Mouse (Mus musculus) lung, postnatal 36 days (tissue): ENCODE data around the gene Cenpi.

Experiments used
- DNase-seq: peaks from one replicate; pipeline ENCODE4 v3.0.0; 2022; ENCODE audit warnings: mixed read lengths

The Cenpi gene

GRCm38 (mm10) chrX:134365421-134365820 lies 57.5 kb downstream of the Cenpi start:
- no peak for DNase-seq

GRCm38 (mm10) chrX:134366547-134366946 lies 58.7 kb downstream of the Cenpi start:
- DNase-seq, result peak; percentile 11

- DNase-seq, result no peak
Measured at GRCm38 (mm10) chrX:134371279-134371678, 63.4 kb downstream of the Cenpi start.

GRCm38 (mm10) chrX:134374190-134374589 lies 66.3 kb downstream of the Cenpi start:
- no peak for DNase-seq

GRCm38 (mm10) chrX:134384896-134385295 lies 77.0 kb downstream of the Cenpi start:
- no peak for DNase-seq

- DNase-seq, result no peak
Measured at GRCm38 (mm10) chrX:134398972-134399371, 91.1 kb downstream of the Cenpi start.

GRCm38 (mm10) chrX:134403863-134404583 lies 96.1 kb downstream of the Cenpi start, which contains the start of gene Drp2:
Gene Drp2 (plus strand): TSS chrX:134404551.
- no peak for DNase-seq

- DNase-seq, result no peak
Measured at GRCm38 (mm10) chrX:134404584-134404955, 96.7 kb downstream of the Cenpi start.

- DNase-seq, result no peak
Measured at GRCm38 (mm10) chrX:134409354-134409900, 101.5 kb downstream of the Cenpi start.

- no peak for DNase-seq
Measured at GRCm38 (mm10) chrX:134412096-134412495, 104.2 kb downstream of the Cenpi start.
